Mouse (Mus musculus) cortical plate, adult 2 months (tissue): ENCODE measurements around the gene Rpl10a.

Source experiments
- CTCF ChIP-seq: fragments of 200-500 bp; IDR thresholded peaks from 2 replicates; pipeline ENCODE4 v1.5.1; 2011; ENCODE audit warnings: mild to moderate bottlenecking, control low read depth, low read length; ENCODE audit not compliant: insufficient read depth; ENCODE audit errors: extremely low read depth
- POLR2A ChIP-seq: fragments of 200-500 bp; IDR thresholded peaks from 2 replicates; pipeline ENCODE4 v1.6.1; 2011; ENCODE audit warnings: mild to moderate bottlenecking, low read length, control low read depth; ENCODE audit not compliant: insufficient read depth; ENCODE audit errors: extremely low read depth

- TF ChIP-seq POLR2A, result no peak
- no peak for TF ChIP-seq CTCF
These were observed 4.0 kb downstream of the Rpl10a start for GRCm38 (mm10) chr17:28332113-28332914.
